Comparison of ENCODE assay signal across 9 mouse cellular contexts in the genomic region with DNA sequence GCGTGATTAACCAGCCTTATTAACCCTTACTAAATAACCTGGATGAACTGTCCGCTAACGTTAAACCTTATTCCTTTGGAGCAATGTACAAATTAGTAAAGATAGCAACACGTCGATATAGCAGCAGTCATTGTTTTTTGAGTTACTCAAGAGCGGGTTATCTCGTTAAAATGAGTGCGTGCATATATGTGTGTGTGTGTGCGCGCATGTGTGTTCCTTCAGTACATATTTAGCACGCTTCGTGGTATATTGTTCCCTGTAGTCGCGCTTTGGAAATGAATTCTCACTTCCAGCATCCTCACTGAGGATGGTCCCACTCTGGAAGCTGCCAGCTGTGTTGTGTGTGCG. TPM values are rescaled to one million over a fixed set of nuclear protein-coding genes. Genes with fewer than 3 reads are reported as not detected.
DNase-seq lines count a peak whose midpoint lies in the region; ATAC-seq and TF ChIP-seq lines count a peak whose summit lies in the region.
"Had no signal": no experiment of that assay in that cellular context is flagged by ENCODE, and none has a peak within 500 bp of the region (broad histone marks: within the 10 kb centered on the region; RNA-seq: fewer than 3 reads in every experiment).

No protein-coding gene starts in this region.

- TF ChIP-seq RAD21 in MEL (IDR thresholded peaks at IDR 0.05; ENCODE audit: low read depth, low read length): no peak

- peak overlapping the region; percentile 99 for H3K9ac ChIP-seq in heart, embryonic 15.5 days
- H3K9ac ChIP-seq in MEL (ENCODE audit: control insufficient read depth, low read depth, low read length, poor library complexity, severe bottlenecking): peak overlapping the region; percentile 83

- no peak for TF ChIP-seq CTCF in MEL (IDR thresholded peaks at IDR 0.05 in 2 of 3, conservative IDR thresholded peaks at IDR 0.05 in 1 of 3; ENCODE audit: control insufficient read depth in 1 of 3, insufficient read depth in 1 of 3, low read depth in 2 of 3, low read length in 3 of 3, poor library complexity in 1 of 3, severe bottlenecking in 1 of 3)

- H3K9me3 ChIP-seq in heart, embryonic 15.5 days (replicated peaks): no peaks in the 10 kb centered on the region
- H3K9me3 ChIP-seq in MEL (replicated peaks; ENCODE audit: insufficient read depth, low read length): no peaks in the 10 kb centered on the region
- H3K9me3 ChIP-seq in hindbrain, embryonic 10.5 days: no peaks in the 10 kb centered on the region
- no peaks in the 10 kb centered on the region for H3K9me3 ChIP-seq in midbrain, embryonic 10.5 days (replicated peaks)

- no peak for ATAC-seq in heart, embryonic 15.5 days (replicated peaks; ENCODE audit: insufficient number of reproducible peaks, insufficient read depth, low FRiP score, low read depth)

- H3K79me2 ChIP-seq in MEL (ENCODE audit: control insufficient read depth, insufficient read depth, low read length, poor library complexity): peaks cover 76% of the 10 kb centered on the region

- intact Hi-C loops in heart, postnatal 36 days (cut with DNase I): loop anchor here (5.0 kb wide), 1 partner anchor 116 kb away; no protein-coding TSS in a partner anchor

- peak overlapping the region; percentile 93 for H3K27ac ChIP-seq in heart, embryonic 15.5 days
- peak overlapping the region; percentile 77 for H3K27ac ChIP-seq in MEL (ENCODE audit: control insufficient read depth, low read depth, low read length)
- H3K27ac ChIP-seq in hindbrain, embryonic 10.5 days: peak overlapping the region; percentile 99
- peak overlapping the region; percentile 97 for H3K27ac ChIP-seq in midbrain, embryonic 10.5 days (replicated peaks)

- peaks cover 46% of the 10 kb centered on the region for H3K4me1 ChIP-seq in heart, embryonic 15.5 days (replicated peaks)
- H3K4me1 ChIP-seq in MEL (ENCODE audit: control insufficient read depth in 1 of 2, insufficient read depth in 2 of 2, low read length in 2 of 2): peaks cover 9 to 42% of the 10 kb centered on the region in 2 experiments
- H3K4me1 ChIP-seq in hindbrain, embryonic 10.5 days (replicated peaks): peaks cover 40% of the 10 kb centered on the region
- H3K4me1 ChIP-seq in midbrain, embryonic 10.5 days: peaks cover 33% of the 10 kb centered on the region

- TF ChIP-seq EP300 in MEL (IDR thresholded peaks at IDR 0.05; ENCODE audit: low read depth in 1 of 2, low read length in 2 of 2): no peak

- no peaks in the 10 kb centered on the region for H3K27me3 ChIP-seq in heart, embryonic 15.5 days
- no peaks in the 10 kb centered on the region for H3K27me3 ChIP-seq in MEL (ENCODE audit: control insufficient read depth in 1 of 2, insufficient read depth in 2 of 2, low read length in 2 of 2)
- no peaks in the 10 kb centered on the region for H3K27me3 ChIP-seq in hindbrain, embryonic 10.5 days (ENCODE audit: insufficient read depth, poor library complexity, severe bottlenecking)
- H3K27me3 ChIP-seq in midbrain, embryonic 10.5 days (ENCODE audit: low read depth, poor library complexity, severe bottlenecking): no peaks in the 10 kb centered on the region
- H3K27me3 ChIP-seq: Patski had no signal

- peak overlapping the region; percentile 90 for H3K4me3 ChIP-seq in heart, embryonic 15.5 days
- H3K4me3 ChIP-seq in MEL (ENCODE audit: control insufficient read depth in 1 of 2, insufficient read depth in 1 of 2, low read depth in 2 of 2, low read length in 2 of 2): peak overlapping the region; percentile 66 to 84
- peak overlapping the region; percentile 80 for H3K4me3 ChIP-seq in hindbrain, embryonic 10.5 days
- H3K4me3 ChIP-seq in midbrain, embryonic 10.5 days: peak overlapping the region; percentile 100

- H3K36me3 ChIP-seq in heart, embryonic 15.5 days: peaks cover 27% of the 10 kb centered on the region
- peaks cover 10 to 40% of the 10 kb centered on the region in 2 experiments for H3K36me3 ChIP-seq in MEL (ENCODE audit: control insufficient read depth in 1 of 2, insufficient read depth in 2 of 2, low read length in 2 of 2)
- H3K36me3 ChIP-seq in hindbrain, embryonic 10.5 days: peaks cover 68% of the 10 kb centered on the region
- H3K36me3 ChIP-seq in midbrain, embryonic 10.5 days: peaks cover 71% of the 10 kb centered on the region

- no peak for DNase-seq in heart, postnatal 36 days
- peak; percentile 57 for DNase-seq in MEL (ENCODE audit: low read depth, low spot score)
- DNase-seq in hindbrain, embryonic 10.5 days (ENCODE audit: low spot score): no peak
- no peak for DNase-seq in midbrain, embryonic 10.5 days (ENCODE audit: low spot score)
- no peak for DNase-seq in urinary bladder, adult 2 months (ENCODE audit: low spot score)
- no peak for DNase-seq in thymus, postnatal 36 days
- no peak for DNase-seq in ovary, adult 18-20 months (ENCODE audit: low spot score)

- WGBS in heart, embryonic 15.5 days: 4% methylated on average over 15 of the region's 15 CpGs
- WGBS in hindbrain, embryonic 10.5 days: 8% methylated on average over 15 of the region's 15 CpGs
- 8% methylated on average over 15 of the region's 15 CpGs for WGBS in midbrain, embryonic 10.5 days

- TF ChIP-seq POLR2A in MEL (IDR thresholded peaks at IDR 0.05; ENCODE audit: control insufficient read depth in 1 of 2, insufficient read depth in 1 of 2, low read depth in 1 of 2, low read length in 2 of 2, poor library complexity in 1 of 2): no peak

- H3K4me2 ChIP-seq in heart, embryonic 15.5 days: peak overlapping the region; percentile 94

TF ChIP-seq in MEL, 35 proteins besides CTCF, POLR2A, EP300 and RAD21 (continues in another document):
- TF ChIP-seq CHD1 (IDR thresholded peaks at IDR 0.05; ENCODE audit: low read depth, low read length) (peak; percentile 78; the same call in 1 of the 2 replicates), GATA1 (IDR thresholded peaks at IDR 0.05; ENCODE audit: low read depth, low read length) (no peak), USF2 (IDR thresholded peaks at IDR 0.05; ENCODE audit: borderline replicate concordance in 1 of 2, insufficient read depth in 1 of 2, low read depth in 1 of 2, low read length in 2 of 2) (no peak), ETS1 (IDR thresholded peaks at IDR 0.05; ENCODE audit: low read depth, low read length) (no peak), E2F4 (IDR thresholded peaks at IDR 0.05; ENCODE audit: borderline replicate concordance, low read depth, low read length) (no peak), MYB (IDR thresholded peaks at IDR 0.05; ENCODE audit: low read depth, low read length) (no peak), HCFC1 (IDR thresholded peaks at IDR 0.05; ENCODE audit: low read depth, low read length) (no peak)

RNA-seq across cellular contexts. Expression of a gene that starts 0.6 kb away (rescaled TPM):
- polyA plus RNA-seq in heart, embryonic 15.5 days (2015; fragmentation: Nextera tagmentation; extraction: Ambion mirVana): 76.2 and 80.1 TPM in 2 replicates
- total RNA-seq in heart, postnatal 36 days (2021): 10 to 100 TPM; 80.1 to 85.7 TPM
- total RNA-seq in MEL (2012; rRNA removed): 138 and 157 TPM in 2 replicates
- 100 to 1,000 TPM; 106 to 199 TPM for polyA plus RNA-seq in MEL (2012; ENCODE audit: insufficient read depth in 1 of 2, insufficient read length in 2 of 2, low read depth in 1 of 2, low replicate concordance in 2 of 2, missing spikeins in 1 of 2)
- 104 and 112 TPM in 2 replicates for polyA plus RNA-seq in hindbrain, embryonic 10.5 days (2016; fragmentation: Nextera tagmentation; extraction: Ambion mirVana)
- polyA plus RNA-seq in midbrain, embryonic 10.5 days (2016; fragmentation: Nextera tagmentation; extraction: Ambion mirVana): 106 and 107 TPM in 2 replicates
- 36.1 and 39.5 TPM in 2 replicates for polyA plus RNA-seq in urinary bladder, adult 2 months (2012; rRNA removed)

RNA-seq across cellular contexts. Expression of a gene that starts 0.7 kb away (rescaled TPM):
- polyA plus RNA-seq in heart, embryonic 15.5 days (2015; fragmentation: Nextera tagmentation; extraction: Ambion mirVana): 13.7 and 16.3 TPM in 2 replicates
- total RNA-seq in heart, postnatal 36 days (2021): 10 to 100 TPM; 18.0 to 21.3 TPM
- 24.0 and 28.6 TPM in 2 replicates for total RNA-seq in MEL (2012; rRNA removed)
- 10 to 100 TPM in 1 of 2 experiments, not detected in 1; 59.9 TPM for polyA plus RNA-seq in MEL (2012; ENCODE audit: insufficient read depth in 1 of 2, insufficient read length in 2 of 2, low read depth in 1 of 2, low replicate concordance in 2 of 2, missing spikeins in 1 of 2)
- 35.1 and 37.6 TPM in 2 replicates for polyA plus RNA-seq in hindbrain, embryonic 10.5 days (2016; fragmentation: Nextera tagmentation; extraction: Ambion mirVana)
- 34.1 and 35.4 TPM in 2 replicates for polyA plus RNA-seq in midbrain, embryonic 10.5 days (2016; fragmentation: Nextera tagmentation; extraction: Ambion mirVana)
- 25.4 and 27.3 TPM in 2 replicates for polyA plus RNA-seq in urinary bladder, adult 2 months (2012; rRNA removed)

RNA-seq across cellular contexts. Expression of a gene that starts 9.7 kb away (rescaled TPM):
- polyA plus RNA-seq in heart, embryonic 15.5 days (2015; fragmentation: Nextera tagmentation; extraction: Ambion mirVana): 30.2 and 34.5 TPM in 2 replicates
- 10 to 100 TPM; 47.3 to 53.8 TPM for total RNA-seq in heart, postnatal 36 days (2021)
- 42.0 and 52.0 TPM in 2 replicates for total RNA-seq in MEL (2012; rRNA removed)
- 10 to 100 TPM in 1 of 2 experiments, not detected in 1; 62.9 TPM for polyA plus RNA-seq in MEL (2012; ENCODE audit: insufficient read depth in 1 of 2, insufficient read length in 2 of 2, low read depth in 1 of 2, low replicate concordance in 2 of 2, missing spikeins in 1 of 2)
- 16.3 and 20.6 TPM in 2 replicates for polyA plus RNA-seq in hindbrain, embryonic 10.5 days (2016; fragmentation: Nextera tagmentation; extraction: Ambion mirVana)
- 18.5 and 20.6 TPM in 2 replicates for polyA plus RNA-seq in midbrain, embryonic 10.5 days (2016; fragmentation: Nextera tagmentation; extraction: Ambion mirVana)
- polyA plus RNA-seq in urinary bladder, adult 2 months (2012; rRNA removed): 79.9 and 89.7 TPM in 2 replicates

RNA-seq across cellular contexts. Expression of a gene that starts 25.0 kb away (rescaled TPM):
- 47.7 and 48.8 TPM in 2 replicates for polyA plus RNA-seq in heart, embryonic 15.5 days (2015; fragmentation: Nextera tagmentation; extraction: Ambion mirVana)
- 10 to 100 TPM; 35.5 to 38.8 TPM for total RNA-seq in heart, postnatal 36 days (2021)
- total RNA-seq in MEL (2012; rRNA removed): 30.0 and 35.3 TPM in 2 replicates
- 10 to 100 TPM in 1 of 2 experiments, not detected in 1; 43.1 TPM for polyA plus RNA-seq in MEL (2012; ENCODE audit: insufficient read depth in 1 of 2, insufficient read length in 2 of 2, low read depth in 1 of 2, low replicate concordance in 2 of 2, missing spikeins in 1 of 2)
- polyA plus RNA-seq in hindbrain, embryonic 10.5 days (2016; fragmentation: Nextera tagmentation; extraction: Ambion mirVana): 23.7 and 24.7 TPM in 2 replicates
- polyA plus RNA-seq in midbrain, embryonic 10.5 days (2016; fragmentation: Nextera tagmentation; extraction: Ambion mirVana): 24.9 and 25.8 TPM in 2 replicates
- 30.0 and 31.7 TPM in 2 replicates for polyA plus RNA-seq in urinary bladder, adult 2 months (2012; rRNA removed)

RNA-seq across cellular contexts. Expression of a gene that starts 38.9 kb away (rescaled TPM):
- polyA plus RNA-seq in heart, embryonic 15.5 days (2015; fragmentation: Nextera tagmentation; extraction: Ambion mirVana): 80.8 and 105 TPM in 2 replicates
- total RNA-seq in heart, postnatal 36 days (2021): 10 to 100 TPM; 23.5 to 23.8 TPM
- total RNA-seq in MEL (2012; rRNA removed): 338 and 362 TPM in 2 replicates
- polyA plus RNA-seq in MEL (2012; ENCODE audit: insufficient read depth in 1 of 2, insufficient read length in 2 of 2, low read depth in 1 of 2, low replicate concordance in 2 of 2, missing spikeins in 1 of 2): 100 to 1,000 TPM in 1 of 2 experiments, not detected in 1; 370 TPM
- polyA plus RNA-seq in hindbrain, embryonic 10.5 days (2016; fragmentation: Nextera tagmentation; extraction: Ambion mirVana): 192 and 243 TPM in 2 replicates
- 229 and 265 TPM in 2 replicates for polyA plus RNA-seq in midbrain, embryonic 10.5 days (2016; fragmentation: Nextera tagmentation; extraction: Ambion mirVana)
- polyA plus RNA-seq in urinary bladder, adult 2 months (2012; rRNA removed): 54.2 and 77.1 TPM in 2 replicates
